In genomic region chr3:26972105-26972504, GRCm38 (mm10) we compare ENCODE assay signal across 8 mouse cellular contexts.
DNase-seq lines count a peak whose midpoint lies in the region.

No protein-coding gene starts in this region.

- intact Hi-C loops in left cerebral cortex, postnatal 25 days (cut with DNase I): no loop called here

- peak; percentile 3 for DNase-seq in cerebellum, adult 9-10 months
- no peak for DNase-seq in cerebellum, postnatal 4 days (ENCODE audit: low spot score in 2 of 2)
- peak; percentile 51 for DNase-seq in kidney, postnatal 10 days
- no peak for DNase-seq in kidney, adult 18-20 months
- DNase-seq in urinary bladder, postnatal 25 days (ENCODE audit: low spot score): peak; percentile 42
- DNase-seq in urinary bladder, postnatal 10 days (ENCODE audit: low spot score): no peak
- DNase-seq in left cerebral cortex, postnatal 25 days (ENCODE audit: low spot score in 2 of 2): no peak
- DNase-seq in left cerebral cortex, adult 8-10 months (ENCODE audit: low spot score in 2 of 2): no peak

Comparison
In these comparisons a context has a peak if more than half of its experiments do, and no peak if none do; other contexts are left out.
1. DNase-seq: peak in cerebellum, adult 9-10 months (single experiment), kidney, postnatal 10 days (single experiment) and urinary bladder, postnatal 25 days (single experiment); none in cerebellum, postnatal 4 days (0 of 2), kidney, adult 18-20 months (single experiment), urinary bladder, postnatal 10 days (single experiment), left cerebral cortex, postnatal 25 days (0 of 2) and left cerebral cortex, adult 8-10 months (0 of 2).